Mouse (Mus musculus) gastrocnemius, postnatal 4 days (tissue): ENCODE measurements at regions not wholly inside any gene's neighbourhood (a gene's known extent, or its start where the extent isn't known, plus 50 kb on each side); places are given as distances from the start of the nearest gene placed in this dataset.

Source experiments
- DNase-seq, 2 experiments: peaks; one replicate each; pipeline ENCODE4 v3.0.0; 2021 to 2022; ENCODE audit warnings: low spot score in 2 of 2, mixed read lengths in 2 of 2

- DNase-seq = no peak
Measured at GRCm38 (mm10) chr11:89147990-89148389, 74.3 kb downstream of the Gm525 start.

DNA sequence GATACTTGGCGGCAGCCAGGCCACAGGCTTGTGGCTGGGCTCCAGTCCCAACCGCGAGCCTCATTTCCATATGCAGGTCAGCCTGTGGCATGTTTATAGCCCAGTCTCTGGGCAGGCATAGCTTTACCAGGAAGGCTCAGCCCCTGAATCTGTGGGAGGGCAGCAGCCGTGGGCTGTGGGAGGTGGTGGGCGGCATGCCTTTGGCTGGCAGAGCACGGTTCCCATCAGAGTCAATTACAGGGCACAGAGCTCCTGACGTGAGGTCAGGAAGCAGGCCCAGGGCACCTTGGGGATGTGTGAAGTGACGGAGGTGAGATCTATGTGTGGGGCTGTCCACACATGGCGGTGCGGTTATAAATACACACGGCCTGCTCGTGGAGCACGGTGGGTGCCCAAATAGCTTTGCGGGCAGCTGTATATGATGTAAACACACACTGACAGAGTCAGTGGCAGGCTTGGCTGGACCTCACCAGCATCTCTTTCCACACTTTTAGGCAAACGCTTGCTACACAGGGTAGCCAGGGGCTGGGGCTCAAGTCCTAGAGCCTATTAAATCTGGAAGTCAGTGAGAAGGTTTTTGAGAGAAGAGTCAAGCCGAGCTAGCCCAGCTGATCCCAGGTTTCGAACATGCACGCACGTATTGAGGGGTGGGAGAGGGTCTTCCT lies 71.8 kb downstream of the Gm525 start:
- DNase-seq = no peak

- DNase-seq = no peak
Measured at GRCm38 (mm10) chr11:89142527-89143154, 69.0 kb downstream of the Gm525 start.
